Mouse (Mus musculus) embryonic fibroblast, embryonic 13.5 days (primary cell): ENCODE data around the gene 2810408A11Rik.

Source experiments
- CTCF ChIP-seq: IDR thresholded peaks from 2 replicates; pipeline ENCODE4 v1.5.1; 2011; ENCODE audit warnings: mild to moderate bottlenecking, control low read depth, low read length, moderate library complexity, borderline replicate concordance; ENCODE audit not compliant: insufficient read depth
- POLR2A ChIP-seq: IDR thresholded peaks from 2 replicates; pipeline ENCODE4 v1.6.1; 2011; ENCODE audit warnings: low read depth, mild to moderate bottlenecking, control low read depth, low read length, moderate library complexity

- TF ChIP-seq CTCF (peak; percentile 63; the same call in 1 of the 2 replicates), POLR2A (no peak)
These were observed 20.3 kb downstream of the 2810408A11Rik start for GRCm38 (mm10) chr11:69880506-69880852.
